Mouse (Mus musculus) midbrain, embryonic 10.5 days (tissue): ENCODE measurements around the gene Ror1. TPM values are rescaled to one million over a fixed set of nuclear protein-coding genes. Genes with fewer than 3 reads are reported as not detected.
A peak's percentile ranks its signal among the peaks of the same experiment; 100 is the strongest.

ENCODE experiments used
- DNase-seq: peaks from one replicate; pipeline ENCODE4 v3.0.0-alpha.2; 2017; ENCODE audit warnings: low spot score
- H3K27ac ChIP-seq: fragments of 300-500 bp; sonication (generic); replicated peaks from 2 replicates; pipeline ENCODE4 v1.5.1; 2016; ENCODE audit warnings: mild to moderate bottlenecking
- H3K27me3 ChIP-seq: fragments of 300-500 bp; sonication (generic); 2 replicates; pipeline ENCODE4 v1.6.1; 2016; ENCODE audit warnings: low read depth, mild to moderate bottlenecking; ENCODE audit not compliant: poor library complexity, severe bottlenecking
- H3K36me3 ChIP-seq: fragments of 300-500 bp; sonication (generic); 2 replicates; pipeline ENCODE4 v1.6.1; 2016; ENCODE audit warnings: mild to moderate bottlenecking, moderate library complexity
- H3K4me1 ChIP-seq: fragments of 300-500 bp; sonication (generic); 2 replicates; pipeline ENCODE4 v1.6.1; 2016
- H3K4me3 ChIP-seq: fragments of 300-500 bp; sonication (generic); 2 replicates; pipeline ENCODE4 v1.5.1; 2016; ENCODE audit warnings: mild to moderate bottlenecking, moderate library complexity
- H3K9me3 ChIP-seq: fragments of 300-500 bp; sonication (generic); replicated peaks from 2 replicates; pipeline ENCODE4 v1.6.1; 2016; ENCODE audit warnings: mild to moderate bottlenecking
- WGBS: fragments of 180-500 bp; shearing (Covaris S2); methylation state at CpG from one replicate; pipeline ENCODE4 v1.1.7; 2016; 5-methylcytosine and 5-hydroxymethylcytosine counted together
- polyA plus RNA-seq: library from polyadenylated mRNA; unstranded; fragments of >200 nt; fragmentation: Nextera tagmentation; extraction: Ambion mirVana; gene quantifications from 2 replicates; pipeline ENCODE4 v1.2.1, GENCODE M21; 2016

Gene Ror1
- polyA plus RNA-seq, 1 experiment from 2014 or later: 5.9 TPM

DNA sequence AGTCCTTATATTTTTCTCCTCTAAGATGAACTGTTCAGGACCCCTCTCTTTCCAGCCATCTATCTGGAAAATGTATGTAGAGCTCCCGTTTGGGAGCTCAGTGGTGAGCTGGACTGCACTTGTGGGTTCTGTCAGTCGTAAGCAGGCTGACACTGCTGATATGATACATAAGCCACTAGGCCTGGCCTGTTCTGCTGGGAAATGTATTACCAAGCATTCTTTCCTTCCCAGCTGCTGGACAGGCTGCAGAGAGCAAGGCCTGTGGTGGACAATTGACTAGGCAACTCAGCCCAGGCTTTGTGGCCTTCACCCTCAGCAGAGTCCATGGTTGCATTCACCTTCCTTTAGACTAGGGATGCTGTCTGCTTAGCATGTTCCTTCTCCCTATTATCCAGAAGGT lies 46.0 kb downstream of the Ror1 start:
- H3K27ac ChIP-seq: no peak overlapping the region
- no peak for DNase-seq
- WGBS: 93% methylated on average over 2 of the region's 2 CpGs
- no peak overlapping the region for H3K4me3 ChIP-seq
- no peaks in the 10 kb centered on the region for H3K4me1 ChIP-seq
- H3K9me3 ChIP-seq: no peaks in the 10 kb centered on the region
- no peaks in the 10 kb centered on the region for H3K36me3 ChIP-seq
- no peaks in the 10 kb centered on the region for H3K27me3 ChIP-seq

GRCm38 (mm10) chr4:100144744-100145143 lies 49.2 kb downstream of the Ror1 start:
- WGBS: 95% methylated on average over 4 of the region's 4 CpGs
- no peaks in the 10 kb centered on the region for H3K36me3 ChIP-seq
- DNase-seq: no peak
- no peak overlapping the region for H3K27ac ChIP-seq
- no peaks in the 10 kb centered on the region for H3K9me3 ChIP-seq
- no peaks in the 10 kb centered on the region for H3K4me1 ChIP-seq
- H3K27me3 ChIP-seq: no peaks in the 10 kb centered on the region
- H3K4me3 ChIP-seq: no peak overlapping the region

DNA sequence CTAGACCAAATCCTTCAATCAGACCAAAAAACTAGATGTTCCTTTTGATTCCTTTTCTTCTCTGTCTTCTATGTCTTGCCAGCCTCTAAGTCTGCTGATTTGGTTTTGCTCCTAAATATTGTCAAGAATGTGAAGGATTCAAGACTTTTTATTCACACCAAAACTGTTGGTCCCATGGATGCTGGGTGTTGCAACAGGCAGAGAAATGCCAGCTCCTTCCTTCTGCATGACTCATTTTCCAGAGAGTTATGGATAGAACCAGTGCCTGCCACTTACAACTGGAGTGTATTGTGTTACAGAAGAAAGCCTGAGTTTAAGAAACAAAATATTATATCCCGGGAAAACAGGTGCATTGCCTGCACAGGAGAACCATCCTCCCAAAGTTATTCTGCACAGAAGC lies 55.2 kb downstream of the Ror1 start:
- no peaks in the 10 kb centered on the region for H3K36me3 ChIP-seq
- no peaks in the 10 kb centered on the region for H3K27me3 ChIP-seq
- H3K4me3 ChIP-seq: no peak overlapping the region
- no peaks in the 10 kb centered on the region for H3K9me3 ChIP-seq
- H3K27ac ChIP-seq: no peak overlapping the region
- peaks cover 16% of the 10 kb centered on the region for H3K4me1 ChIP-seq
- WGBS: 97% methylated on average over 1 of the region's 1 CpGs
- no peak for DNase-seq

DNA sequence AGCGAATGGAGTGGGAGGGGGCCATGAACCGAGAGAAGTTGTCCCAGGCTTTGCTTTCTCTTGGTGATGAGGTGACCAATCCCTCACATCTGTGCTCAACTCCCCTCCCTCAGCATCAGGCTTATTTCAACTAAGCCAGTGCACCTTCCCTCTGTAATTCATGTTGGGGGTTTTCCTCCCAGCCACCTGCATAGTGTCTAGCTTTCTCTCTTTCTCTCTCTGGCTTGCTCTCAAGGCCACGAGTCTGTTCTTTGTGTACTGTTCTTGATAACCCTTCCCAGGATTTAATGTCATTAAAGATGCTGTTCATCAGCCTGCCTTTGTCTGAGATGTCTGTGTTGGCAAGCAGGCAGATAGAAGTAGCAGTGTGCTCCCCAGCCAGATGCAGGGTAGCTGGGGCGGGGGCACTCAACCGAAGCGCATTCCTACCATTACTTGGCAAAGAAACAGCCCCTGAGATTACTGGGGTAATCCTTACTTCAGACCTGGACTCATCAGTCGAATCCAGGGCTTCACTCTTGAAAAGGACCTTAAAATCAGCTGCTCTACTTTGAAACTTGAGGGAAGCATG lies 59.1 kb downstream of the Ror1 start:
- no peak for DNase-seq
- Histone ChIP-seq H3K36me3 (no peaks in the 10 kb centered on the region), H3K4me1 (peaks cover 16% of the 10 kb centered on the region), H3K27ac (peak overlapping the region; percentile 63), H3K9me3 (no peaks in the 10 kb centered on the region), H3K27me3 (no peaks in the 10 kb centered on the region), H3K4me3 (no peak overlapping the region)
- 36% methylated on average over 7 of the region's 7 CpGs for WGBS

- Histone ChIP-seq H3K4me3 (no peak overlapping the region), H3K27ac (no peak overlapping the region), H3K36me3 (no peaks in the 10 kb centered on the region), H3K27me3 (no peaks in the 10 kb centered on the region), H3K9me3 (no peaks in the 10 kb centered on the region), H3K4me1 (peaks cover 20% of the 10 kb centered on the region)
- no peak for DNase-seq
- 91% methylated on average over 3 of the region's 3 CpGs for WGBS
These were observed 60.1 kb downstream of the Ror1 start for GRCm38 (mm10) chr4:100155731-100156130.

- 92% methylated on average over 5 of the region's 5 CpGs for WGBS
These were observed 62.8 kb downstream of the Ror1 start for GRCm38 (mm10) chr4:100158401-100158800.

DNA sequence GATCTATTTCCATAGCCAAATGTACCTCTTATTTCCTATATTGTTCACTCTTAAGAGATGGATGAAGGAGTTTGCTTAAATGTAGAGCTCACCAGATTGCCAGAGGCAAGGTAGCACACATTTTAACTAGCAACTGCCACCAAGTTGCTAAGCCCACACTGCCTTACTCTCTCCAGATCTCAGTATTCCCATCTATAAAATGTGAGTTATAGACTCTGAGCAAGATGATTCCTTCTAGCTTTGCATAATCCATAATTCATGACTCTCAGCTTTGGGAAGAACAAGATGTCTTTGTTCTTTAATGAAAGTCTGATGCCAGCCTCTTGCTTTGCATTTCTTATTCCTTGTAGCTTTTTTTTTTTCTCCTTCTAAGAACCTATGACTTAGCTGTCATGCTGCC lies 64.6 kb downstream of the Ror1 start:
- no peak for DNase-seq
- Histone ChIP-seq H3K9me3 (no peaks in the 10 kb centered on the region), H3K27ac (no peak overlapping the region), H3K4me1 (peaks cover 10% of the 10 kb centered on the region), H3K4me3 (no peak overlapping the region), H3K36me3 (no peaks in the 10 kb centered on the region), H3K27me3 (no peaks in the 10 kb centered on the region; the same call in 1 of the 2 replicates)

More at GRCm38 (mm10) chr4:100158401-100158800, 62.8 kb downstream of the Ror1 start:
- no peaks in the 10 kb centered on the region for H3K27me3 ChIP-seq
- no peak overlapping the region for H3K4me3 ChIP-seq
- no peak for DNase-seq
- H3K27ac ChIP-seq: no peak overlapping the region
- no peaks in the 10 kb centered on the region for H3K36me3 ChIP-seq
- H3K9me3 ChIP-seq: no peaks in the 10 kb centered on the region
- peaks cover 20% of the 10 kb centered on the region for H3K4me1 ChIP-seq

GRCm38 (mm10) chr4:100165790-100166189 lies 70.2 kb downstream of the Ror1 start:
- no peaks in the 10 kb centered on the region for H3K36me3 ChIP-seq
- no peak overlapping the region for H3K4me3 ChIP-seq
- H3K9me3 ChIP-seq: no peaks in the 10 kb centered on the region
- peaks cover 32% of the 10 kb centered on the region for H3K4me1 ChIP-seq
- H3K27ac ChIP-seq: no peak overlapping the region
- 85% methylated on average over 7 of the region's 7 CpGs for WGBS
- H3K27me3 ChIP-seq: no peaks in the 10 kb centered on the region; the same call in 1 of the 2 replicates
- no peak for DNase-seq

- H3K27me3 ChIP-seq: peaks cover 8% of the 10 kb centered on the region; the same call in 1 of the 2 replicates
- peaks cover 43% of the 10 kb centered on the region for H3K4me1 ChIP-seq
- no peaks in the 10 kb centered on the region for H3K36me3 ChIP-seq
- DNase-seq: no peak
- WGBS: 67% methylated on average over 3 of the region's 3 CpGs
- H3K27ac ChIP-seq: no peak overlapping the region
- H3K9me3 ChIP-seq: no peaks in the 10 kb centered on the region
- H3K4me3 ChIP-seq: no peak overlapping the region
These were observed 71.3 kb downstream of the Ror1 start for GRCm38 (mm10) chr4:100166871-100167270.

GRCm38 (mm10) chr4:100169683-100170082 lies 74.1 kb downstream of the Ror1 start:
- peak overlapping the region; percentile 69; the same call in 1 of the 2 replicates for H3K27ac ChIP-seq
- H3K4me3 ChIP-seq: peak overlapping the region; percentile 38
- H3K36me3 ChIP-seq: no peaks in the 10 kb centered on the region
- no peak for DNase-seq
- no peaks in the 10 kb centered on the region for H3K9me3 ChIP-seq
- H3K27me3 ChIP-seq: peaks cover 8% of the 10 kb centered on the region; the same call in 1 of the 2 replicates
- WGBS: 84% methylated on average over 5 of the region's 5 CpGs
- peaks cover 40% of the 10 kb centered on the region for H3K4me1 ChIP-seq

GRCm38 (mm10) chr4:100170161-100170650 lies 74.6 kb downstream of the Ror1 start:
- H3K4me1 ChIP-seq: peaks cover 40% of the 10 kb centered on the region
- peak; percentile 54 for DNase-seq
- no peaks in the 10 kb centered on the region for H3K9me3 ChIP-seq
- no peaks in the 10 kb centered on the region for H3K36me3 ChIP-seq
- 41% methylated on average over 14 of the region's 14 CpGs for WGBS
- peaks cover 8% of the 10 kb centered on the region; the same call in 1 of the 2 replicates for H3K27me3 ChIP-seq
- H3K27ac ChIP-seq: peak overlapping the region; percentile 69
- peak overlapping the region; percentile 38 for H3K4me3 ChIP-seq

DNA sequence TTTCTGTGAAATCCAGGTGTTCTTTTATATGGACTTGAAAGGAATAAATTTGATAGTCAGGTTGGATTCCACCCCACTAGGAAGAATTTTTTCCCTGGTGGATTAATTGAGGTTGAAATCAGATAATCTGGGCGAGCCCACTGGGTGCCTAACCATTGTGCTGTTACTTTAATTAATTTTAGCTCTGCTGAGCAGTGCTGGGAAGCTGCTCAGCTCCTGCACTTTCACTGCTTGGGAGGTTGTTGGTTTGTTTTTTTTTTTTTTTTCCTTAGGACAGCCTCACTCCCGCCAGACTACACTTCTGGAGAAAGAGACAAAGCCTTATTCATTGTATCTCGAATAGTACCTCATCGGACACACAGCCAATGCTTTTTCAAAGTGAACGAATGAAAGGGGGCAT lies 75.2 kb downstream of the Ror1 start:
- no peak for DNase-seq
- no peak overlapping the region for H3K27ac ChIP-seq

GRCm38 (mm10) chr4:100171483-100171898 lies 75.9 kb downstream of the Ror1 start:
- Histone ChIP-seq H3K36me3 (no peaks in the 10 kb centered on the region), H3K9me3 (no peaks in the 10 kb centered on the region), H3K27ac (no peak overlapping the region), H3K4me3 (no peak overlapping the region), H3K4me1 (peaks cover 40% of the 10 kb centered on the region), H3K27me3 (peaks cover 8% of the 10 kb centered on the region; the same call in 1 of the 2 replicates)
- no peak for DNase-seq
- WGBS: 66% methylated on average over 5 of the region's 5 CpGs

More for the DNA sequence above, 75.2 kb downstream of the Ror1 start:
- 37% methylated on average over 5 of the region's 5 CpGs for WGBS
- no peaks in the 10 kb centered on the region for H3K9me3 ChIP-seq
- H3K4me1 ChIP-seq: peaks cover 40% of the 10 kb centered on the region
- H3K4me3 ChIP-seq: peak overlapping the region; percentile 38; the same call in 1 of the 2 replicates
- H3K36me3 ChIP-seq: no peaks in the 10 kb centered on the region
- H3K27me3 ChIP-seq: peaks cover 8% of the 10 kb centered on the region; the same call in 1 of the 2 replicates
